Mouse (Mus musculus) liver, embryonic 12.5 days (tissue): ENCODE results near the gene Nrde2. TPM values are rescaled to one million over a fixed set of nuclear protein-coding genes. Genes with fewer than 3 reads are reported as not detected.

Source experiments
- ATAC-seq: fragments of 200-750 bp; cut with Nextera tagmentation; 2 replicates; pipeline ENCODE4 v1.8.0; 2017; ENCODE audit warnings: moderate number of reproducible peaks, mild to moderate bottlenecking, moderate library complexity
- H3K27ac ChIP-seq: fragments of 300-500 bp; sonication (generic); 2 replicates; pipeline ENCODE4 v1.5.1; 2016; ENCODE audit warnings: mild to moderate bottlenecking
- H3K27me3 ChIP-seq: fragments of 300-500 bp; sonication (generic); replicated peaks from 2 replicates; pipeline ENCODE4 v1.6.1; 2016; ENCODE audit warnings: mild to moderate bottlenecking, moderate library complexity
- H3K36me3 ChIP-seq: fragments of 300-500 bp; sonication (generic); 2 replicates; pipeline ENCODE4 v1.6.1; 2016; ENCODE audit warnings: mild to moderate bottlenecking, moderate library complexity
- H3K4me1 ChIP-seq: fragments of 300-500 bp; sonication (generic); 2 replicates; pipeline ENCODE4 v1.6.1; 2016
- H3K4me2 ChIP-seq: fragments of 300-500 bp; sonication (generic); 2 replicates; pipeline ENCODE4 v1.6.1; 2016; ENCODE audit warnings: mild to moderate bottlenecking, moderate library complexity
- H3K4me3 ChIP-seq: fragments of 300-500 bp; sonication (generic); 2 replicates; pipeline ENCODE4 v1.5.1; 2016; ENCODE audit warnings: mild to moderate bottlenecking, moderate library complexity
- H3K9ac ChIP-seq: fragments of 300-500 bp; sonication (generic); 2 replicates; pipeline ENCODE4 v1.6.1; 2016; ENCODE audit warnings: mild to moderate bottlenecking, moderate library complexity
- H3K9me3 ChIP-seq: fragments of 300-500 bp; sonication (generic); replicated peaks from 2 replicates; pipeline ENCODE4 v1.6.1; 2016; ENCODE audit warnings: mild to moderate bottlenecking, moderate library complexity
- WGBS: fragments of 180-500 bp; shearing (Covaris S2); methylation state at CpG from one replicate; pipeline ENCODE4 v1.1.7; 2016; ENCODE audit not compliant: insufficient replicate concordance; 5-methylcytosine and 5-hydroxymethylcytosine counted together
- polyA plus RNA-seq: library from polyadenylated mRNA; unstranded; fragments of >200 nt; fragmentation: Nextera tagmentation; extraction: Ambion mirVana; gene quantifications from 2 replicates; pipeline ENCODE4 v1.2.1, GENCODE M21; 2016

Gene Nrde2
- polyA plus RNA-seq, 1 experiment from 2014 or later = 8.6 TPM

- Histone ChIP-seq H3K27me3 (no peaks in the 10 kb centered on the region), H3K4me3 (no peak overlapping the region), H3K9ac (no peak overlapping the region), H3K4me1 (peaks cover 10% of the 10 kb centered on the region), H3K36me3 (peaks cover 94% of the 10 kb centered on the region), H3K9me3 (no peaks in the 10 kb centered on the region), H3K27ac (no peak overlapping the region), H3K4me2 (no peak overlapping the region)
- ATAC-seq = no peak
- 90% methylated on average over 5 of the region's 5 CpGs for WGBS
These were observed 43.5 kb downstream of the Nrde2 start for GRCm38 (mm10) chr12:100115982-100116381.

GRCm38 (mm10) chr12:100109986-100110696, 49.3 kb downstream of the Nrde2 start, which contains the start of gene Psmc1:
Gene Psmc1 (plus strand): TSS chr12:100110154.
- Histone ChIP-seq H3K4me1 (peaks cover 41% of the 10 kb centered on the region), H3K4me2 (peak within 1 kb of the TSS; percentile 80), H3K9me3 (no peaks in the 10 kb centered on the region), H3K36me3 (peaks cover 35% of the 10 kb centered on the region), H3K9ac (peak within 1 kb of the TSS; percentile 83), H3K27ac (peak within 1 kb of the TSS; percentile 97), H3K27me3 (no peaks in the 10 kb centered on the region), H3K4me3 (peak within 1 kb of the TSS; percentile 81)
- WGBS = under 1% methylated on average over 58 of the region's 58 CpGs
- ATAC-seq = peak; percentile 87

- Histone ChIP-seq H3K27ac (no peak overlapping the region), H3K9ac (no peak overlapping the region), H3K9me3 (no peaks in the 10 kb centered on the region), H3K4me1 (peaks cover 41% of the 10 kb centered on the region), H3K36me3 (peaks cover 8% of the 10 kb centered on the region), H3K27me3 (no peaks in the 10 kb centered on the region), H3K4me3 (no peak overlapping the region), H3K4me2 (no peak overlapping the region)
- no peak for ATAC-seq
- 36% methylated on average over 4 of the region's 4 CpGs for WGBS
These were observed 52.0 kb downstream of the Nrde2 start for GRCm38 (mm10) chr12:100107436-100107835.

- Histone ChIP-seq H3K27ac (no peak overlapping the region), H3K36me3 (no peaks in the 10 kb centered on the region), H3K4me1 (peaks cover 34% of the 10 kb centered on the region), H3K4me3 (no peak overlapping the region), H3K9me3 (no peaks in the 10 kb centered on the region), H3K4me2 (peak overlapping the region; percentile 36), H3K27me3 (no peaks in the 10 kb centered on the region), H3K9ac (no peak overlapping the region; the same call in 1 of the 2 replicates)
- 11% methylated on average over 20 of the region's 20 CpGs for WGBS
- ATAC-seq = no peak
These were observed 53.1 kb downstream of the Nrde2 start for GRCm38 (mm10) chr12:100106275-100106895.

GRCm38 (mm10) chr12:100104530-100104929, 54.9 kb downstream of the Nrde2 start:
- Histone ChIP-seq H3K36me3 (no peaks in the 10 kb centered on the region), H3K4me3 (no peak overlapping the region), H3K27ac (no peak overlapping the region), H3K9me3 (no peaks in the 10 kb centered on the region), H3K4me1 (peaks cover 25% of the 10 kb centered on the region; the same call in 1 of the 2 replicates), H3K9ac (no peak overlapping the region), H3K4me2 (no peak overlapping the region), H3K27me3 (no peaks in the 10 kb centered on the region)
- WGBS = 69% methylated on average over 5 of the region's 5 CpGs
- no peak for ATAC-seq

- 28% methylated on average over 3 of the region's 3 CpGs for WGBS
- Histone ChIP-seq H3K4me3 (no peak overlapping the region), H3K9ac (no peak overlapping the region), H3K9me3 (no peaks in the 10 kb centered on the region), H3K27ac (no peak overlapping the region), H3K4me2 (no peak overlapping the region), H3K27me3 (no peaks in the 10 kb centered on the region), H3K36me3 (no peaks in the 10 kb centered on the region), H3K4me1 (peaks cover 8% of the 10 kb centered on the region; the same call in 1 of the 2 replicates)
- ATAC-seq = no peak
These were observed 57.8 kb downstream of the Nrde2 start for GRCm38 (mm10) chr12:100101651-100102050.

GRCm38 (mm10) chr12:100100707-100101030, 58.8 kb downstream of the Nrde2 start:
- H3K4me3 ChIP-seq = no peak overlapping the region
- no peak overlapping the region for H3K4me2 ChIP-seq
- no peaks in the 10 kb centered on the region for H3K9me3 ChIP-seq
- 51% methylated on average over 3 of the region's 3 CpGs for WGBS
- no peak overlapping the region for H3K9ac ChIP-seq
- no peak for ATAC-seq
- H3K4me1 ChIP-seq = no peaks in the 10 kb centered on the region
- no peak overlapping the region for H3K27ac ChIP-seq
- no peaks in the 10 kb centered on the region for H3K27me3 ChIP-seq
- no peaks in the 10 kb centered on the region for H3K36me3 ChIP-seq

- H3K4me2 ChIP-seq = no peak overlapping the region
- no peak overlapping the region for H3K9ac ChIP-seq
- no peaks in the 10 kb centered on the region for H3K36me3 ChIP-seq
- H3K27me3 ChIP-seq = no peaks in the 10 kb centered on the region
- no peak overlapping the region for H3K27ac ChIP-seq
- H3K9me3 ChIP-seq = no peaks in the 10 kb centered on the region
- no peaks in the 10 kb centered on the region for H3K4me1 ChIP-seq
- no peak overlapping the region for H3K4me3 ChIP-seq
- ATAC-seq = no peak
- 44% methylated on average over 3 of the region's 3 CpGs for WGBS
These were observed 59.3 kb downstream of the Nrde2 start for GRCm38 (mm10) chr12:100099971-100100706.

- WGBS = 78% methylated on average over 11 of the region's 11 CpGs
- Histone ChIP-seq H3K27me3 (no peaks in the 10 kb centered on the region), H3K4me2 (no peak overlapping the region), H3K27ac (no peak overlapping the region), H3K9ac (no peak overlapping the region), H3K4me1 (no peaks in the 10 kb centered on the region), H3K4me3 (no peak overlapping the region), H3K9me3 (no peaks in the 10 kb centered on the region), H3K36me3 (no peaks in the 10 kb centered on the region)
- no peak for ATAC-seq
These were observed 66.4 kb downstream of the Nrde2 start for GRCm38 (mm10) chr12:100093046-100093445.

GRCm38 (mm10) chr12:100090750-100091149, 68.7 kb downstream of the Nrde2 start:
- Histone ChIP-seq H3K27ac (no peak overlapping the region), H3K27me3 (no peaks in the 10 kb centered on the region), H3K36me3 (no peaks in the 10 kb centered on the region), H3K9ac (no peak overlapping the region), H3K4me2 (no peak overlapping the region), H3K4me1 (no peaks in the 10 kb centered on the region), H3K4me3 (no peak overlapping the region), H3K9me3 (no peaks in the 10 kb centered on the region)
- WGBS = 78% methylated on average over 4 of the region's 4 CpGs
- ATAC-seq = no peak

- H3K4me3 ChIP-seq = no peak overlapping the region
- no peak overlapping the region for H3K9ac ChIP-seq
- H3K4me1 ChIP-seq = no peaks in the 10 kb centered on the region
- H3K4me2 ChIP-seq = no peak overlapping the region
- WGBS = 59% methylated on average over 5 of the region's 5 CpGs
- H3K27me3 ChIP-seq = no peaks in the 10 kb centered on the region
- ATAC-seq = no peak
- H3K9me3 ChIP-seq = no peaks in the 10 kb centered on the region
- H3K27ac ChIP-seq = no peak overlapping the region
- H3K36me3 ChIP-seq = no peaks in the 10 kb centered on the region
These were observed 70.2 kb downstream of the Nrde2 start for GRCm38 (mm10) chr12:100089265-100089664.

GRCm38 (mm10) chr12:100088026-100088425, 71.4 kb downstream of the Nrde2 start:
- no peak overlapping the region for H3K27ac ChIP-seq
- no peaks in the 10 kb centered on the region for H3K27me3 ChIP-seq
- no peak overlapping the region for H3K9ac ChIP-seq
- H3K9me3 ChIP-seq = no peaks in the 10 kb centered on the region
- no peak overlapping the region for H3K4me2 ChIP-seq
- no peaks in the 10 kb centered on the region for H3K4me1 ChIP-seq
- no peaks in the 10 kb centered on the region for H3K36me3 ChIP-seq
- 63% methylated on average over 3 of the region's 3 CpGs for WGBS
- no peak overlapping the region for H3K4me3 ChIP-seq
- ATAC-seq = no peak
